Mouse (Mus musculus): ENCODE results near the gene Lin54.

DNA sequence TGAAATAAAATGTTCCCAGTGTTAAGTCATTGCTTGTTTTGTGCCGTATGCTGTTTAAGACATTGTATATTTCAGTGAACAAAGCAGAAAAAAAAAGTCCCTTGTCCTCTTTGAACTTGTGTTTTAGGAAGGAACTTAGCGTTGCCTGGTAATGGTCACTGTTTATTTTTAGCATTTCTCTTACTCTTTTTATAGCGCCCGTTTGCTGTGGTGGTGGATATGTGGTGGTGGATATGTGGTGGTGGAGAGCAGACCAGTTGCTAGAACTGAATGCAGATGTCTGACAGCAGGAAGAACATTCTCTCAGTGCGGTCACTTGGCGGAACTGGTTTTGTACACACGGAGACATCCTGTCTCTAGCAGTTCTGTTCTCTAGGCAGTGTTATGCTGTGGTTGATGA is 25.7 kb upstream of the Lin54 start:
- TF ChIP-seq CTCF (IDR thresholded peaks at IDR 0.05; ENCODE audit: insufficient read depth, low read depth, low read length) (no peak), POLR2A (IDR thresholded peaks at IDR 0.05; ENCODE audit: insufficient read depth, low read depth, low read length) (no peak)
